Mouse (Mus musculus) small intestine, adult 2 months (tissue): ENCODE results near the gene Ski. TPM values are rescaled to one million over a fixed set of nuclear protein-coding genes. Genes with fewer than 3 reads are reported as not detected.

Experiments used
- H3K27ac ChIP-seq: fragments of 200-500 bp; 2 replicates; pipeline ENCODE4 v1.5.1; 2012; ENCODE audit warnings: low read depth, low read length, control low read depth, inconsistent platforms; ENCODE audit not compliant: insufficient read depth
- H3K27me3 ChIP-seq: fragments of 200-500 bp; 2 replicates; pipeline ENCODE4 v1.6.1; 2012; ENCODE audit warnings: mild to moderate bottlenecking, moderate library complexity, low read length, inconsistent platforms; ENCODE audit not compliant: control insufficient read depth, insufficient read depth
- H3K36me3 ChIP-seq: fragments of 200-500 bp; 2 replicates; pipeline ENCODE4 v1.6.1; 2012; ENCODE audit warnings: mild to moderate bottlenecking, low read length, control low read depth, inconsistent platforms; ENCODE audit not compliant: control insufficient read depth, insufficient read depth
- H3K4me1 ChIP-seq: fragments of 200-500 bp; 2 replicates; pipeline ENCODE4 v1.6.1; 2012; ENCODE audit warnings: low read length, inconsistent platforms, mixed read lengths; ENCODE audit not compliant: control insufficient read depth, insufficient read depth, insufficient read length
- H3K4me3 ChIP-seq: fragments of 200-500 bp; 2 replicates; pipeline ENCODE4 v1.5.1; 2012; ENCODE audit warnings: low read depth, mild to moderate bottlenecking, control low read depth, inconsistent platforms, low read length, moderate library complexity
- CTCF ChIP-seq: fragments of 200-500 bp; IDR thresholded peaks from 2 replicates; pipeline ENCODE4 v1.5.1; 2012; ENCODE audit warnings: low read depth, mild to moderate bottlenecking, control low read depth, inconsistent platforms, low read length, moderate library complexity, mixed read lengths; ENCODE audit not compliant: insufficient replicate concordance, insufficient read length; ENCODE audit errors: extremely low read depth
- POLR2A ChIP-seq: fragments of 200-500 bp; IDR thresholded peaks from 2 replicates; pipeline ENCODE4 v1.6.1; 2012; ENCODE audit warnings: low read depth, mild to moderate bottlenecking, control low read depth, inconsistent platforms, low read length, moderate library complexity
- WGBS: fragments of 180-500 bp; shearing (Covaris S2); methylation state at CpG from one replicate; pipeline ENCODE4 v1.1.7; 2018; 5-methylcytosine and 5-hydroxymethylcytosine counted together
- polyA plus RNA-seq: library from polyadenylated mRNA; depleted of rRNA; stranded (reverse); fragments of >200 nt; gene quantifications from 2 replicates; pipeline ENCODE4 v1.2.3, GENCODE M21; 2012

The Ski gene
- polyA plus RNA-seq, 1 experiment, result 48.0 TPM

DNA sequence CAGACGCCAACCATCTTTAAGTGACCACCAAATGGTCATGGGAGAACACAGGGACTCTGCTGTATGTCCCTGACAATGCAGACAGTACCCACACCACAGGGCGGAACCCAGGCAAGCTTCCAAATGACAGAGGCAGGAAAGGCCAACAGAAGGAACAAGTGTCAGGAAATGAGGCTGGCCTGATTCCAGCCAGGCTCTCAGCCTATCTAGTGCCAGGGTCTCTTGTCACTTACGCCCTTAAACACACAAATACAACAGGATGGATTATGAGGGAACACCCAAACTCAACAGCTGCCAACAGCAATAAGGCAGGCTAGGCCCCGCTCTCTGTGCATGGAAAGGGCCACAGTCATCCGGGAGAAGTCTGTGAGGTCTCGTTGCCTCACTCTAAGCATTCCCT, 57.8 kb downstream of the Ski start:
- Histone ChIP-seq H3K36me3 (peaks cover 2% of the 10 kb centered on the region), H3K27me3 (no peaks in the 10 kb centered on the region), H3K4me1 (peaks cover 48% of the 10 kb centered on the region), H3K4me3 (no peak overlapping the region), H3K27ac (peak overlapping the region; percentile 90)
- no peak for TF ChIP-seq CTCF
- no peak for TF ChIP-seq POLR2A
- 14% methylated on average over 6 of the region's 6 CpGs for WGBS

DNA sequence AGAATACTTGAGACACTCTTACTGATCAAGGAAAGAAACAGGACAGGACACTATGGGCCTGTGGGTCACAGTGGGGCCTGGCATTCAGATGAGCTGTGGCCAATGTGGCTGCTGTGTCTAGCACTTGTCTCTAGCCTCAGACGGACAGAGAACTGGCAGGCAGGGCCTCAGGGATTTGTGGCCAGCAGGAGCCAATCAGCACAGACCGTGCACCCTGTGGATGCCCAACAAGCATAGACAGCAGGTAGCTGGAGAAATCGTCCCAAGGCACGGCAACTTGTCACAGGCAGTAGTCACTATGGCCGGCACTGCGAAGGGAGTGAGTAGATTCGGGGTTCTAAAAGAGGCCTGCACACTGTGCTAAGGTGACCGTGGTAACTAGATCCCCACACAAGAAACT, 58.7 kb downstream of the Ski start:
- 42% methylated on average over 8 of the region's 8 CpGs for WGBS
- Histone ChIP-seq H3K4me1 (peaks cover 46% of the 10 kb centered on the region), H3K4me3 (no peak overlapping the region), H3K36me3 (peaks cover 11% of the 10 kb centered on the region), H3K27me3 (no peaks in the 10 kb centered on the region), H3K27ac (peak overlapping the region; percentile 90)
- TF ChIP-seq CTCF, result no peak

DNA sequence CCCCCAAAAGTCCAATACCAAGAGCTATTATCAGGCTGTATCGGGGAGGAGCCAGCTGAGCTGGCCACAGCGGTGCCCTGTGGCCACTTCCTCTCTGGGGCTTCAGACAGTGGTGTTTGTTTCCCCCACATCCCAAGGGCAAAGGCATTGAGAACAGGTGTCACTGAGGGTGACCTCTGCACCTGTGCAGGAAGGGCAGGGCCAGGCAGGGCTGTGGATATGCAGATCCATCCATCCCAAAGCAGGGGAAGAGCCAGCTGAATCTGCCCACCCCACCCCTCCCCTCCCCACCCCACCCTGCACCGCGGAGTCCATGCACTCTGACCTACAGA, 59.1 kb downstream of the Ski start:
- H3K27ac ChIP-seq, result peak overlapping the region; percentile 94
- H3K4me1 ChIP-seq, result peaks cover 46% of the 10 kb centered on the region
- H3K36me3 ChIP-seq, result peaks cover 15% of the 10 kb centered on the region
- WGBS, result 13% methylated on average over 4 of the region's 4 CpGs
- no peaks in the 10 kb centered on the region for H3K27me3 ChIP-seq
- H3K4me3 ChIP-seq, result no peak overlapping the region
- TF ChIP-seq CTCF (no peak), POLR2A (no peak)

DNA sequence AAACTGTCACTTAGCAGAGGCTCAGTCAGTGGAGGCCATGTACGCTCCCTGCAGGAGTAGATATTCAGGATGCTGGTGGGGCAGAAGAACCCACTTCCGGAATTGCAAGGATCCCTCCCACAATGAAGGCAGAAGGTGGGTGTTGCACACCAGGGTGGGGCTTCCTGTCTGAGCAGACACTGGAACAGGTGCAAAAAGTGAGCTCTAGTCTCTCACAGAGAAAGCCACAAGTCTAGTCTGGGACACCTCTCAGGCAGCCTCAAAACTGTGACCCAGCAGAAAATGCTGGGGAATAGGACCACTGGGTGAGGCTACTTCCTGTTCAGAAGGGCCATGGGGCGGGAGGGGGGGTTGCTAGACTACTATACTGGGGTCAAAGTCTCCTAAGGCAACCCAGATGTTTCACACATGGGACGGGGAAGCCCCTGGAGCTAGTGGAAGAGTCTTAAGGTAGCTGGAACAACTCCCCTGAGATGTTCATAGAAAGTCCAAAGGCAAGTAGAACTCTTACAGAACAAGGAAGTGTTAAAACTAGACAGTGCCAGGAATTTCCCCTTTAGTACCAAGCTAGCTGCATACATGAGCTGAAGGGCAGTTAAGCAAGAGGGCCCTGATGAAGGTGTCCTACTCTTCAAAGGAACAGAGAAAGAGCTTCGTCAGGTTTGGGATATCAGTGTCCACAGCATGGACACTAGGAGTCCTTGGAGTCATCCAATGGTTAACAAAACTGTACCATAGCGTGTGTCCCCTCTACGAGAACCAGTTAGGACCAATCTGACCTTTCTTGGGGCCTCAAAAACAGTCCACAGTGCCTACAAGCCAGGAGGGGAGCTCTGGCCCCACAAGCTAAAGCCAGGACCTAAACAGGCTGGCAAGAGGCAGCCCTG, 59.7 kb downstream of the Ski start:
- Histone ChIP-seq H3K36me3 (peaks cover 21% of the 10 kb centered on the region), H3K27ac (peak overlapping the region; percentile 94), H3K4me3 (no peak overlapping the region), H3K4me1 (peaks cover 46% of the 10 kb centered on the region), H3K27me3 (no peaks in the 10 kb centered on the region)
- no peak; the same call in 1 of the 2 replicates for TF ChIP-seq POLR2A
- no peak for TF ChIP-seq CTCF
- 21% methylated on average over 7 of the region's 7 CpGs for WGBS

DNA sequence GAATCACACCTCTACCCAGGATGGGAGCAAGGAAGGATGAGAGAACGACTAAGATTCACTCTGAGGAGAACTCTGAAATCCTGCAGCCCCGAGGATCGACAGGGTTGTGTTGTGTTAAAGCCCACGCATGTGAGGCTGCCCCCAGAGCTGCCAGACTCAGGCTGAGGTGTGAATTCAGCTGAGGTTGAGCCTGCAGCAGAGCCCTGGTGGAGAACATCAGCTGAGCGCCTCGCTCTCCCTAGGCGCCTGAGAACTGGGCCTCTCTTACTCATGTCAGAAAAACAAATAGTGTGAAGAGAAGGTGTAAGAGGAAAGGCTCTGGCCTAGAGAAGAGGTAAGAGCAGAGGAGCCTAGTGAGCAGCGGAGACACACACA, 63.9 kb downstream of the Ski start:
- WGBS, result 86% methylated on average over 8 of the region's 8 CpGs
- no peak for TF ChIP-seq CTCF
- TF ChIP-seq POLR2A, result no peak
- no peak overlapping the region for H3K4me3 ChIP-seq
- H3K36me3 ChIP-seq, result peaks cover 42% of the 10 kb centered on the region
- peaks cover 18% of the 10 kb centered on the region for H3K4me1 ChIP-seq
- no peak overlapping the region for H3K27ac ChIP-seq
- no peaks in the 10 kb centered on the region for H3K27me3 ChIP-seq

DNA sequence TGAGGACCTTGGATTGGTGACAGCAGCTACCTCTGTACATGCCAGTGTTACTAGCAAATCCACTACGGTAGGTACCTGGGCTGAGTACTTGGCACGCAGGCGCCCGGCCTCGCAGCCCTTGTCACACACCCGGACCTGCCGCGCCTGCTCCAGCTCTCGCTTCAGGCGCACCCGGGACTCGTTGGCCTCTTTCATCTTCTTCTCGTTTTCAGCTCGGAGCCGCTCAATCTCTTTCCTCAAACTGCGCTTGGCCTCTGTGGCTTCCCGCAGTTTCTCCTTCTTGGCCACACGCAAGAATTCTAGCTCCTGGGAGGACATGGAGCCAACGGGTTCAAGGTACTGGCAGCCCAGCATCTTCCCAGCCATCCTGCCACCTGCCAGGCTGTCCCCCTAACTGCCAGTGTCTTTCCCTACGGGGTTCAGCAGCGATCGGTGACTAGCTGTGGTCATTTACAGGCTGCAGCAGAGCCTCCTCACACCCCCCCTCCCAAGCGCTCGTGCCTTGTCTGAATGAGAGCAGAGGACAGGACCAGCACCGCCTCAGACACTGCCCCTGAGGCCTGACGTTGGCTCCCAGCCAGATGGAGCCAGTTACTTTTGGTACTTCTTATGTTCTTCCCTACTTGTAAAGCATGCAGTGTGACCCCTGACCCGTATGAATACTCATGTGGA, 64.4 kb downstream of the Ski start:
- H3K4me1 ChIP-seq, result peaks cover 14% of the 10 kb centered on the region
- 92% methylated on average over 27 of the region's 27 CpGs for WGBS
- H3K36me3 ChIP-seq, result peaks cover 42% of the 10 kb centered on the region
- H3K27me3 ChIP-seq, result no peaks in the 10 kb centered on the region
- TF ChIP-seq CTCF (no peak), POLR2A (no peak)
- no peak overlapping the region for H3K4me3 ChIP-seq
- H3K27ac ChIP-seq, result no peak overlapping the region

DNA sequence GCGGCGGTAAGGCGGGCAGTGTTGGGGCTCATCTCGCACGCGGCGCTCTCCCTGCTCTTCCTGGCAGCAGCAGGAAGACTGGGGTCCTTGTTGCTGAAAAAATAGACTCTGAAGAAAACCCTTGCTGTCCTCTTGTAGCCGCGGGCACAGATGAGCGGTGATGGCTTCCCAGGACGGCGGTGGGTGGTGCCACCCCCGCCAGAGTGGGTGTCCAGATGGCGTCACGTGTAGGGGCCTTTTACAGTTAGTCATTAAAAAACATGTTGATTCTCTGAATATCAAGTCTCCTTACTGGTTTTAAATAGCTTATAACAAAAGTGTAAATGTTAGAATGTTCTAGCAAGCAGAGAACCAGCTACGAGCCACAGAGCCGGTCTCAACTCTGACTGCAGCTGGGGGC, 65.7 kb downstream of the Ski start:
- Histone ChIP-seq H3K36me3 (peaks cover 42% of the 10 kb centered on the region), H3K27ac (no peak overlapping the region), H3K4me3 (no peak overlapping the region), H3K4me1 (peaks cover 7% of the 10 kb centered on the region), H3K27me3 (no peaks in the 10 kb centered on the region)
- no peak for TF ChIP-seq CTCF
- no peak for TF ChIP-seq POLR2A
- WGBS, result 94% methylated on average over 17 of the region's 17 CpGs
